Mouse (Mus musculus): ENCODE data around the gene Sh3pxd2a.

DNA sequence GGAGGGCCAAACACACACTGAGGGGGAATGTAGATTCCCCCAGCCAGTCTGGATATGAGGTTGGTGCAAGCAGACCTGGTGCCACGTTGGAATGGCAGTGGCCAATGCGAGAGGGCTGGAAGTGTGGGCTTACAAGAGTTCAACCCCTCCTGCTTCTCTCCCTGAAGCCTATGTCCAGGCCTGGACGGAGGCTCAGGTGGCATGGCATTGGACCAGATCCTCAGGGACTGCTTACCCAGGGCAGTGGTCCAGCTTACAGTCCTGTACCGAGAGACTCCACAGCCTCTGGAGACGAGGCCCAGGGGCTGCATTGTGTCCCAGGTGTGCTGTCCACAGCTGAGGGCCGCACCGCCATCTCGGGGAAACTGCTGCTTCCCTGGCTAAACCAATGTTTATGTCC is 218.7 kb downstream of the Sh3pxd2a start:
- TF ChIP-seq CTCF (IDR thresholded peaks at IDR 0.05) (no peak), POLR2A (IDR thresholded peaks at IDR 0.05; ENCODE audit: insufficient read depth, low read depth, low read length) (no peak)

All from heart, adult 2 months (tissue).